Mouse (Mus musculus) olfactory bulb, adult 2 months (tissue): ENCODE results near the gene Shank3.

ENCODE experiments used
- CTCF ChIP-seq: fragments of 200-500 bp; IDR thresholded peaks from 2 replicates; pipeline ENCODE4 v1.5.1; 2012; ENCODE audit warnings: low read depth, mild to moderate bottlenecking, low read length, moderate library complexity; ENCODE audit not compliant: insufficient read depth
- POLR2A ChIP-seq: fragments of 200-500 bp; IDR thresholded peaks from 2 replicates; pipeline ENCODE4 v1.6.1; 2012; ENCODE audit warnings: mild to moderate bottlenecking, low read depth, low read length, moderate library complexity; ENCODE audit not compliant: insufficient read depth

DNA sequence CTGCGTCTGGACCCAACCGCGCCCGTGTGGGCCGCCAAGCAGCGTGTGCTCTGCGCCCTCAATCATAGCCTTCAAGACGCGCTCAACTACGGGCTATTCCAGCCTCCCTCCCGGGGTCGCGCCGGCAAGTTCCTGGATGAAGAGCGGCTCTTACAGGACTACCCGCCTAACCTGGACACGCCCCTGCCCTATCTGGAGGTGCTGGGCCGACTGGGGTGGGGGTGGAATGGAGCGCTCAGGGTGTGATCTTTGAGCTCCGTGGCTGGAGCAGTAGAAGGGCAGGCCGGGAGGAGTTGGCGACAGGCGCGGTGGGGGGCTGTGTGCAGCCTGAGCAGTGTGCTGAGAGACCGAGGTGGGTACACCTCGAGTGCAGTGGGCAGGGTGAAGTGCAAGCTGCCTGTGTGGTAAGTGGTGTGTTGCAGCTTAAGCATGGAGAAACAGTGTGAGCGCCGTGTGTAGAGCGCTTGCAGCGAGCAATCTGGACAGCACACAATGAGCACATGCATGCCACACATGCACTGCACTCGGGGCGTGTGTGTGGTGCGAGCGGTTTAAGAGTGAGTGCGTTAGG, 883 bp downstream of the Shank3 start:
- TF ChIP-seq POLR2A (no peak), CTCF (no peak)
